Mouse (Mus musculus): Measurements from ENCODE around the gene Tceal3.
"Not testable (repeated sequence)": the region's sequence is repeated elsewhere in the genome, so short reads cannot be mapped to it uniquely, and the experiment has no call there.

Gene Tceal3

DNA sequence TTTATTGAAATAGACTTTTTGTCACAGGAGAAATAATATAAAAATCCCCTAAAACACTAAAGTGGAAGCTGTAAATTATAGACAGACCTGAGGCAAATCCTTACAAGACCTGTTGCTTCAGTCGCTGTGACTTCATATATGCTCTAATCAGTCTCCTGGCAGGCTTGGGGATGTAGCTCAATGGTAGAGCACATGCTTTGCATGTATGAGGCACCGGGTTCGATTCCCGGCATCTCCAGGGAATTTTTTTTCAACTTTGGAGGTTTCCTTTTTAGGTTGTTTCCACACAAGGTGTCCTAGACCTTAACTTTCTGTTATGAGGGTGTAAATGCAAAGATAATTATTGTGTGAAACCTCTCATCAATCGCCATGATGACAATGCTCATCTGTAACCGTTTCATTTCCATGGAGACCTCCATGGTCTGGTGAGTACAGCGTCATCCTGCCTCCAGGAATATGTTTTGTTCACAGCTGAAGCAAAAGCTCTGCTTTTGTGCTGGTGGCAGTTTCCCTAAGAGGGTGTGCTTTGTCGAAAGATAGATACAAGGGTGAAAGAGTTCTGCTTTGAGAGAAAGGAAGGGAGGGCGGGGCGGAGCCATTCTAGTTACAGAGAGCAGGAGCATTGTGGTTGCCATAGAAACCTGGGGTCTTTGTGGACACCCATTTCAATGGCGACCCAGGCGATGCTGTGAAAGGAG is at the start of gene Tceal3:
TSS of gene Tceal3 (plus strand) at position 644 of the 698 bp plus-strand sequence.
- peak; percentile 14 for DNase-seq (ENCODE audit: low spot score)

DNA sequence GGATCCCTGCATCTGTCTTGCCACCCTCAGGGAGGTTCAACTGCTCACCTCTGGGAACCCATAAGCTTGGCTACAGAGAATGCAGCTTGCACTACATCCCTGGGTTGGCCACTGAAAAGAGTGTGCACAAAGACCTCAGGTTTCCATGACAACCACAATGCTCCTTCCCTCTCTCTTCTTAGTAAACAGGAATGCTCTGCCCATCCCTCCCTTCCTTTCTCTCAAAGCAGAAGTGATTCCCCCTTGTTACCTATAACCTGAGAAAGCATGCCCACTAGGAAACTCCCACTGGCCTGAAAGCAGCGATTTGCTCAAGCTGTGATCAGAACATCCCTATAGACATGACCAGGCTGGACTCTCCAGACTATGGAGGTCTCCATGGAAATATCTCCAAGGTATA is 46.7 kb upstream of the Tceal3 start, which contains the start of gene Kir3dl2:
TSS of gene Kir3dl2 (minus strand) at position 101 of the 400 bp plus-strand sequence.
- not testable (repeated sequence) for DNase-seq (ENCODE audit: low spot score)

DNA sequence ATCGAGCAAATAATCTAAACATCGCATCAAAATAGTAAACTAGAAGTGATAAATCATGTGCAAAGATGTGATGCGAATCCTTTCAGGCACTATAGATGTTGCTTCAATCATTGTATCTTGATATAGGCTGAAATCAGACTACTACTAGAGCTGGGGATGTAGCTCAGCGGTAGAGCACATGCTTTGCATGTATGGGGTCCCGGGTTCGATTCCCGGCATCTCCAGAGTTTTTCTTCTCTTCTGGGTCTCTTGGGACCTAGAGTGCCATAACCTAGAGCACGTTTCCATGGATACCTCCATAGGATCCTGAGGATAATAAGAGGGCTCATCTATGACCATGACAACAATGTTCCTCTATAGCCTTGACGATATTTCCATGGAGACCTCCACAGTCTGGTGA is 21.5 kb upstream of the Tceal3 start:
- DNase-seq (ENCODE audit: low spot score) = peak; percentile 16

DNA sequence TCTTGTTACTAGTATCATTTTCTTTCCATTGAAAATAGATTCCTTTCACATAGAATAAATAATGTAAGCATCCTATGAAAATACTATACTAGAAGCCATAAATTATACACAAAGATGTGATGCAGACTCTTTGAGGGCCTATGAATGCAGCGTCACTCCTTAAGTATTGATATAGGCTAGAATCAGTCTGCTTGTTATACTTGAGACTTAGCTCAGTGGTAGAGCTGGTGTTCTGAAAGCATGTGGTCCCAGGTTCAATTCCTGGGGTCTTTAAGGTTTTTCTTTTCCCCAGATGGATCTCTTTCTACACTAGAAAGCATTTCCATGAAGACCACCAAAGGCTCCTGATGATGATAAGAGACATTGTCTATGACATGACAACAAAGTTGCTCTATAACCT is 6.0 kb upstream of the Tceal3 start:
- no peak for DNase-seq (ENCODE audit: low spot score)

DNA sequence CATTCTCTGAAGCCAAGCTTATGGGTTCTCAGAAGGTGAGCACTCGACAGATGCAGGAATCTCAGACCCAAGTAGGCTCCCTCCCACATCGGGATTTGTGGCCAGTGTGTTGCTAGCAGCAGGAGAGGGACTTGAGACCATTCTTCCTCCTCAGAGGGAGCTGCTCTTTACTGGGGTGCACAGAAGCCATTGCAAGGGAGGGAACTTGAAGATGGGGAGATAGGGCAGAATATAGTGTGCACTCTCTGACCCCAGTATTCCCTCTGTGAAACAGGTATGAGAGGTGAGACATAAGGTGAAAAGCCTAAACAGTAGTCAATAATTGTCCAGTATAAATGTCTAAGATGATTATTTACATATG is 235 bp downstream of the Tceal3 start:
- DNase-seq (ENCODE audit: low spot score) = no peak

DNA sequence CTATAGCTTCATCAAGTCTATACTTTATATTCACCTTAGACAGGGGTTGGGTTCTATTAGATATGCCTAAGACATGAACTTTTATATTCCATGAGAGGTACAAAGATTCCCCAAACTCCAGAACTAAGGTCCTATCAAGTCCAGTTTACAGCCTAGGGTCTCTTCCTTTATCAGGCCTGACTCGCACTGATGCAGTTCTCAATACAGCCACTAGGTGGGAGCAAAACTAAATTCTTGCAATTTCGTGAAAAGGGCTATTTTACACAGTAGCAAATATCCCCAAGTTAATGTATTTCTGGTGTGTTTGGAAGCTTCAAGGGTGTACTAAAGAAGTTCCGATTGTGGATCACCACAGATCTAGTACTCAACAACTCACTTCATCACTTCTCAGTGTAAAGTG is 8.8 kb downstream of the Tceal3 start:
- DNase-seq (ENCODE audit: low spot score) = no peak

DNA sequence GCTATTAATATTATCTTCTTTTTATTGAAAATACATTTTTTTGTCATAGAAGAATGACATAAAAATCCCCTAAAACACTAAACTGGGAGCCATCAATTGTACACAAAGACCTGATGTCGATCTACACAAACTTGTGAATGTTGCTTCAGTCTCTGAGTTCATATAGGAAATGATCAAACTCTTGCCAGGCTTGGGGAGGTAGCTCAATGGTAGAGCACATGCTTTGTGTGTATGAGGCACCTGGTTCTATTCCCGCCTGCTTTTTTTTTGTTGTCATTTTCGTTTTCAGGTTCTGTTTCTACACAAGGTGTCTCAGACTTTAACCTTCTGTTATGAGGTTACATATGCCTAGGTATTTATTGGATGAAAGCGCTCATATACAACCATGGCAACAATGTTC is 16.3 kb downstream of the Tceal3 start:
- DNase-seq (ENCODE audit: low spot score) = no peak

DNA sequence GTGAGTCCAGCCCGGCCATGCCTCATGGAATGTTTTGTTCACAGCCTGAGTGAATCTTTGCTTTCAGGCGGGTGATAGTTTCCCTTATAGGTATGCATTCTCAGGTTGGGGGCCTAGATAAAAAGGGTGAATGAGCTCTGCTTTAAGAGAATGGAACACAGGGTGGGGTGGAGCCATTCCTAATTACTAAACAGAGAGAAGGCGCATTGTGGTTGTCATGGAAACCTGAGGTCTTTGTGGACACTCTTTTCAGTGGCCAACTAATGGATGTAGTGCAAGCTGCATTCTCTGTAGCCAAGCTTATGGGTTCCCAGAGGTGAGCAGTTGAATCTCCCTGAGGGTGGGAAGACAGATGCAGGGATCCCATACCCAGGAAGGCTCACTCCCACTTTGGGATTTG is 16.8 kb downstream of the Tceal3 start:
- no peak for DNase-seq (ENCODE audit: low spot score)

DNA sequence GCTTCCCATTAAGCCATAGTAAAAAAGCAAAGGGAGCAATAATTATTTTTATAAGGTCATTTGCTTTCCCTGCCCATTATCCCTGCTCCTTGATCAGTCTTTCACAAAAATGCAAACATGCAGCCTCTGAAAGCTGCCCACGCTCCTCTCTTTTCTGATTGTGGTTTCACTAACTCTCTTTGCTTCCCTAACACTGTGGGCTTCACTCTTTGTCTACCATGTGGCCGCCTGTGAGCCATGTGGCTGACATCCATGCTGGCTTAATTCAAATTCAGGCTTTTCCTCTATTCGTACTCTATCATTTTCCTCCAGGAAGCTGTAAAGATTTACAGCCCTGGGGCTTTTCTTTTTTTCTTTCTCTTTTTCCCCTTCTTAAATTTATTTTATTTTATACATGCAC is 20.7 kb downstream of the Tceal3 start:
- no peak for DNase-seq (ENCODE audit: low spot score)

DNA sequence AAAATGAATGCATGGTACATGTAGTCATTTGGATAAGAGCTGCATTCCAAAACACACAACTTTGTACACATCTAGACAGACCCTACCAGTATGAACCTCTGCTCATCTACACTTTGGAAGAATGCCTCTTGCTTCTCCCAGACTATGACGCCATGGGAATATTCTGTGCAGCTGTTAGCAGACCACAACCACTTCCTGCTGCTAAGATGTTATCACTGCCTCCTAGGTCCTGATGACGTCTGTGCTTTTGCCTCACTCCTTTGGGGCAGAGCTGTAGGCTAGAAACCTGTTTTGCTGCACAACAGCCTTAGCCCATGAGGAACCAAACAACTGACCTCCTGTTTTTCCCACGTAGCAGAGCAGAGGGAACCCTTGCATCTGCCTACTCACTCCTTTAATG is 25.2 kb downstream of the Tceal3 start:
- DNase-seq (ENCODE audit: low spot score) = not testable (repeated sequence)

DNA sequence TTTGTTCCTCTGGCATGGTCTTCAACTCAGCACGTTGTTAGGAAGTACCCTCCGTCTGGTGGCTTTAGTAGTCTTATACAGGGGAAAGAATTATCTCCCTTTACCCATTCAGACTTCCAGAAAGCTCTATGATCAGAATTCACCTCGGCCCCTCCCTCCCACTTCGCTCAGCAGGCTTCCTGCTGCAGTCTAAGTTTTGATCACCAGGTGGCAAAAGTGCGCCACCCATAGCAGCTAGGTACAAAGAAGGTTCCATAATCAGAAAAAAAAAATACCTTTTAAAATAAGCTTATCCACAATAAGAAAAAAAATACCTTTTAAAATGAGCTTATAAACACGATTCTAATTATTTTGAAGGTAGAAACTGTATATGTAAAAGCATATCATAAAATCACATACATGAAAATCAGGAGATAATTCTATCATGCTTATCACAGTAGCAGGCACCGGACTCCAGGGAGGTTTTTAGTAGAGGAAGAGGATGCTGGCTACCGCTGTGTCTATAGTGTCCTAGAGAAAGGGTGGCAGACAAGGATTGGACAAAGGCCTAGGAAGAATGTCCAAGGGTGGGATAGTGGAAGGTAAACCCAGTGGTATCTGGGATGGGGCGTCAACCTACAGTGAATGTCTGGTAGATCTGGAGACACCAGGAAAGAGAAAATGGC is 34.4 kb downstream of the Tceal3 start:
- no peak for DNase-seq (ENCODE audit: low spot score)

DNA sequence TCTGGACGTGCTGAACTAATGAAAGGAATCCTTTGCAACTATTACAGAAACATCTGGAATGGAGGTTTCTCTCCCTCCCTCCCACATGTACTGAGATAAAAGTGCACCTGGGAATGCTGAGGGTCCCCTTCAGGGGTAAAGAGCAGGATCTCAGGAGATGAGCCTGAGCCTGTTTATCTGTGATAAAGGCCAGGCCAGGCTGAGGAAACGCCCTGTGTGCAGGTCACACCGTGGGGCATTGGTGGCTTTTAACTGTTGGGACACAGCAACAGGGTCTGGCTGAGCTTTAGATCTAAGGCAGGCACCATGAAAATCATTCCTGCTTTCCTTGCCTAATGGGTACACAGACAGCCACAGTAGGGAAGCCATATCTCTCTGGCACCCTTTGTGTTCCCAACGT is 35.3 kb downstream of the Tceal3 start:
- DNase-seq (ENCODE audit: low spot score) = no peak

DNA sequence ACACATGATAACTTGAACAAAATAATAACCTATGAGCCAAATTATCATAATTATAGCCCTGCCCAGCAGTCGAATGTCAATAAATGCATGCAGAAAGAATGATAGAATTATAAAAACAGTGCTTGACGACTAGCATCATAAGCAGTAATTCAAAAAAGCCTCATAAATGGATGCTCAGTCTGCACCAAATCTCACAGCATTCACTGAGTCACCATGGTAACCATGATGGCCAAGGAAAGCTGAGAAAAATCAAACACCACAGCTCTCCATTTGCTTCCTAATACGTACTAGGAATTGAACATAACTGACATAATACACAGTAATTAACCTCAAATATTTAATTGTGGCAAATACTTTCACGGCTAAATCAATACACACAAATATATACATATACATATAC is 44.5 kb downstream of the Tceal3 start:
- DNase-seq (ENCODE audit: low spot score) = no peak

DNA sequence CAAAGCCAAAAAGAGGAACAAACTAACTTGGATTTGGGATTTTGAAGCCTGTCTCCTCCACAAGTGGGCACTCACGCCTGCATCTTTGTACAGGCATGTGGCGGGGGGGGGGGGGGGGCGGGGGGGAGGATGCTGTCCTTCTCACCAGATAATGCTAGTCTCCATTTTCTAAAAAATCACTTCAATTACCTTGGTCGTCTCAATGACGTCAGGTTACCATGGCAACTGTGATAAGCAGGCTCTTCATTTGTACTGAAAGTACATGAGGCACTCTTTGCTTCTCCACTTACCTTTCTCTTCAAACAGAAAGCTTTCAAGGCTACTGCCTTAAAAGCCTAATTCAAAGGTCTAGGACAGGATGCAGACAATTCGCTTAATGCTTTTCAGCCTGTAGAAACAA is 49.1 kb downstream of the Tceal3 start:
- peak; percentile 46 for DNase-seq (ENCODE audit: low spot score)

DNA sequence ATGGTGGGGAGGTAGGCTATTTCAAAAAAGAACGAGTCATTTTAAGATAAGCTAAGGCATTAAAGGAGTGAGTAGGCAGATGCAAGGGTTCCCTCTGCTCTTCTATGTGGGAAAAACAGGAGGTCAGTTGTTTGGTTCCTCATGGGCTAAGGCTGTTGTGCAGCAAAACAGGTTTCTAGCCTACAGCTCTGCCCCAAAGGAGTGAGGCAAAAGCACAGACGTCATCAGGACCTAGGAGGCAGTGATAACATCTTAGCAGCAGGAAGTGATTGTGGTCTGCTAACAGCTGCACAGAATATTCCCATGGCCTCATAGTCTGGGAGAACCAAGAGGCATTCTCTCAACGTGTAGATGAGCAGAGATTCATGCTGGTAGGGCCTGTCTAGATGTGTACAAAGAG is 55.2 kb downstream of the Tceal3 start:
- not testable (repeated sequence) for DNase-seq (ENCODE audit: low spot score)

DNA sequence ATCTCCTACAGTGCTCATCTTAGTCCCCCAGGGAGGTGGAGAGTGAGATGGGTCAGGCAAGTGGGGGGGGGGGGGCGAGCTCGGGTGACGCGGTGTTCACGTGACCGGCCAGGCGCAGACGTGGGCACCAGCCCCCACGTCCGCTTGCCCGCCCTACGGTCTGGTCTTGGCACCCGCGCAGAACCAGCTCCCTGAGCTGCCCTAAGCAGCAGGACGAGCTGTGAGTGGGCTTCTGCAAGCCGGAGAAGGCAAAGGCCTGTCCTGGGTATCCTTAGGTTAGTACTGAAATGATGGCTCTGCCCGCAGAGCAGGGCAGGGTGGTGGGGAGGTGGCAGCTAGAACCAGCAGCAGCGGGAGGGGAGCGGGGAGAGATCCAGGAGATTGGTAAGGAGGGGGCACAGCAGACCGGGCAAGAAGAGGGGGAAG is 75.7 kb downstream of the Tceal3 start:
- peak; percentile 6 for DNase-seq (ENCODE audit: low spot score)

DNA sequence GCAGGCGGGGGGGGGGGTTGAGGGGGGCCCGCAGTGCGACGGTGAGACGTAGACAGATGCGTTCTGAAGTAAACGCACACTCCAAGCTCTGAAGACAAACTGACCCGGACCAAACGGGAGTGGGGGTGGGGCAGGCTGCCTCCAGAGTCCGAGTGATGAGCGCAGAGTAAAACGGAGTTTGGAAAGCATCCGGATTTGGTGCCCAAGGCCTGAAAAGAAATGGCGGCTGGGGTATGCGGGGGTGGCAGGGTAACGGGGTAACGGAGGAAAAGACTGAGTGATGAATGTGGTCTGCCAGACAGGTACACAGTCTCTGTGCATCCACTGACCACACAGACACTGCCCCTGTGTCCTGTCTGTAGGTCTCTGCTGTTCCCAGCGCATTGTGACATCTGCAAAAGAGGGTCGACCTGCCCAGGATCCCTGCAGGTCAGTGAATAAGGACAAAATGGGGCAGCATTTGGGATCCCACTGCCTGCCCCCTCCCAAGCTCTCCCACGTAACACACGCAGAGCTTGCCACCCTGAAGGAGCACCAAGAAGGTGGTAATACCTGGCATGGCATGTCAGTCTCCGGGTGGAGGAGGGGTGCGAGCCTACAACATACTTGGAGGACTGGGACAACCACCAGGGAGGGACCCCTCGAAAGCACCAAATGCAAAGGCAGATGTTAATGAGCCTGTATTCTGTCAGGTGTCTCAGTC is 76.3 kb downstream of the Tceal3 start:
- DNase-seq (ENCODE audit: low spot score) = not testable (repeated sequence)

DNA sequence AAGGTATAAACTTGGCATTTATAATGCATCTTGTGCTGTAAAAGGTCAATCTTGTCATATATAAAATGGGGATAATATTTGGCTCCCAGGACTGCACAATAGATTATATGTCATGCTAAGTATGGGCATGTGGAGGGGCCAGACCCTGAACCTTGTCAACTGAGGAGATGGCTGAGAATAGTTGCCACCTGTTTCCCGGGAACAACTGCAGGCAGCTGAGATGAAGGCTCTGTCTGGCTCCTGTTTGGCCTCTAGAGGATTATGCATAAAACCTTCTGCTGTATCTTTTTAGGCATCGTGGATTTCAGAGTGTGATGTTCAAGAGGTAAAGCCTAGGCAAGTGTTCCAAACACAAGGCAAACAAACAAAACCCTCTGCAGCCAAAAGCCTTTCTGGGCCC is 78.2 kb downstream of the Tceal3 start:
- no peak for DNase-seq (ENCODE audit: low spot score)

DNA sequence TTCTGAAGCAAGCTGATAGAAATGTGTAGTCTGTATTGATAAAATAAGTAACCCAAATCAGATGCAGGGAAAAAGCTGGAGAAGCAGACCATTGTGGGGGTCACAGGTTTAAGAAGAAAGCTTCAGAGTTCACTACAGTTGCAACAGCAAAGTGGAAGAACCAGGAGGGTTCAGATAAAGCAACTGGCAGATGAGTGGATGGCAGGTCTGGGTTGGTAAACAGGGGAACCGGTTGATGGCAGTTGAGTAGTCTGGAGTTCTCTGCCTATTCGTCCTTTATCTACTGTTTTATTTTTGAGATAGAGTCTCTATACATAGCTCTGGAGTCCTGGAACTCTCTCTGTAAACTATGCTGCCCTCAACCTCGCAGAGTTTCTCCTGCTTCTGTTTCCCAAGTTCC is 90.3 kb downstream of the Tceal3 start:
- no peak for DNase-seq (ENCODE audit: low spot score)

DNA sequence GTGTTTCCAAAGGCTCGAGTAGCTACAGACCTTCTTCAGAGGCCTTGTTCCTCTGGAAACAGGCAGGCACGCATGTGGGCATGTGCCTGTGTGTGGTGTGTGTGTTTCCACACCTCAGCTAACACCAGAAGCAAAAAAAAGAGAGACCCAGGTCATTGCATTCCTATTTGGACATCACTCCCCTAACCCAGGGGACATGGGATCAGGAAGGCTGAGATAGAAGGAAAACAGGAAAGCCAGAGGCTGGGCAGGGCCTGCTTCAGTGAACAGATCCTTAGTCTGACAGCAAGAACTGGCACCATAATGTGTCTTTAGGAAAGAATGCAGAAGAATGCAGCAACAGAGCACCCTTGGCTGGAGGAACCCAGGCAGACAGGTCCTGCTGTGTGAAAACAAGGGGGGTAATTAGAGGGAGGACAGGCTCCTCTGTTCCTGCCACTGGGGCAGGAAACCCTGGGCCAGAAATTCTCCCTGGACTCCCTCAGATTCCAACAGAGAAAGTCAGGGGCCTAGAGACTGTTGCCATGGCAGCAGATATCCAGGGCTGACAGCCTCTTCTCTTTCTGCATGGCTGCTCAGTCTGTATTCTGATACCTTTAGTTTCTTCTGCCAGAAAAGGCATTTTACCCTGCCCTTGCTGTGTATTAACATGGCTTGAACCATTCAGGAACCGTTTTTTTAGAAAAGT is 101.1 kb downstream of the Tceal3 start:
- not testable (repeated sequence) for DNase-seq (ENCODE audit: low spot score)

DNA sequence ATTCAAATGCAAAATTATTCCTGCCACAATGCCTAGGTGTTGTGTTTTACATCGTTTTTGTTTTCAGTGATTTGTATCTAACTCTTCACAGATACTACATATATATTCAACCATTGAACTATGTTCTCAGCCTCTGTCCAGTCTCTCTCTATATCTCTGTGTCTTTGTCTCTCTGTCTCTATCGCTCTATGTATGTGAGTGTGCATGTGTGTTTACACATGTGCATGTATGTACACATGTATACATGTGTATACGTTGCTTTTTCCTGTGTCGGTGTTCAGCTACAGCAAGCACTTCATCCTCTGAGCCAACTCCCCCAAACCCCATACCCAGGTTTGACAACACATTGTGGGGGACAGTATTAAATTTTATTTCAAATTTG is 101.6 kb downstream of the Tceal3 start:
- no peak for DNase-seq (ENCODE audit: low spot score)

DNA sequence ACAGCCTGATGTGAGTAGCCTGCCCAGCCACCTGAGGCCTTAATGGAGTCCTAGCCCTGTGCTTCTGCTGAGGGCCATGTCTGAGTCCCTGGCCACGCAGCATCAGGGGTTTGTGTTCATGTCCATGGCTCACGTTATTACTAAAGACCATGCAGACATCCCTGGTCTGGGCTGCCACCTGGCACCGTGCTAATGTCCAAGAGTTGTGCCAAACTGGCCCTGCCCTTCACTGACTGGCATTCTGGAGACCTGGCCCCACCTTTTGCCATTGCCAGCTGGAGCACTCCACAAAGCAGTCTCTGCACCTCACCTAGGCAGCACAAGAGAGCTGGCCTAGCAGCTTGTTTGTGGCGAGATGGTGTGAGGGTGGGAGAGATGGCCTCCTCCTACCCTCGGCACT is 102.6 kb downstream of the Tceal3 start:
- no peak for DNase-seq (ENCODE audit: low spot score)

All from testis, postnatal 14 days (tissue).